Mouse (Mus musculus): ENCODE data around the gene Zfp738. TPM values are rescaled to one million over a fixed set of nuclear protein-coding genes. Genes with fewer than 3 reads are reported as not detected.

Gene Zfp738
- total and polyA plus RNA-seq, 3 experiments: 4.9 to 10.3 (median 7.3) TPM

DNA sequence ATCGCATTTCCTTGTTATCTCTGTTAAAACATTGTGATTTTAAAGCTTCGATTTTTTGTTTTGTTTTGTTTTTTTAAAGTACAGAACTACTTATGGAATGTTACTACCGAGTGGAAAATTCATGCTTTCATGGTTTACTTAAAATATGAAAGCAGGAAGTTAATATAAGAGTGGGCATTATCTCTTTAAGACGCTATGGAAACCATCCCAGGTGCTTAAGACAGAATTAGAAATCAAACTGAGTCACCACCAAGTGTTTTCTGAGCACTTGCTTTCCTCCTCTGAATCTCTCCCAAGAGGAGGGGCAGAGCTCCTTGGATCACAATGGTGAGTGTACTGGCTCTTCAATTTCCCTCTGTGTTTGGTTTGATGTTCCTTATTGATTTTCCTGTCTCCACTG, 76.8 kb downstream of the Zfp738 start:
- no peak overlapping the region for H3K27ac ChIP-seq (ENCODE audit: insufficient read depth, low read depth)
- H3K79me2 ChIP-seq (replicated peaks; ENCODE audit: control insufficient read depth, extremely low read depth, insufficient read depth, poor library complexity, severe bottlenecking): no peaks in the 10 kb centered on the region
- DNase-seq (ENCODE audit: extremely low read depth): peak; percentile 17
- no peak overlapping the region for H3K9ac ChIP-seq (ENCODE audit: insufficient read depth, low read depth)
- no peaks in the 10 kb centered on the region for H3K27me3 ChIP-seq (replicated peaks)
- H3K4me3 ChIP-seq (replicated peaks in 1 of 3; ENCODE audit: low read depth in 2 of 3, low read length in 2 of 3, poor library complexity in 1 of 3): no peak overlapping the region
- no peaks in the 10 kb centered on the region for H3K9me3 ChIP-seq (replicated peaks; ENCODE audit: low read length)
- dilution Hi-C loops (cut with MboI; ENCODE audit: extremely low pct_ligation_motif_present, extremely low pct_unique_long_range_greater_than_20kb, low sequenced_read_pairs) (no loop called here), in situ Hi-C loops (cut with MboI; ENCODE audit: low pct_ligation_motif_present, low pct_unique_long_range_greater_than_20kb, low sequenced_read_pairs) (no loop called here)
- no peak overlapping the region; the same call in 1 of the 2 replicates for H3K4me2 ChIP-seq (ENCODE audit: insufficient read depth, low read depth, poor library complexity, severe bottlenecking)
- TF ChIP-seq ZNF384 (IDR thresholded peaks at IDR 0.05; ENCODE audit: low read depth, low read length) (no peak; the same call in 1 of the 2 replicates), IRF4 (IDR thresholded peaks at IDR 0.05; ENCODE audit: low read depth, low read length) (no peak), KAT2A (IDR thresholded peaks at IDR 0.05; ENCODE audit: insufficient replicate concordance, low read length) (no peak), TCF12 (IDR thresholded peaks at IDR 0.05; ENCODE audit: low read depth, low read length) (no peak)
- H3K36me3 ChIP-seq (replicated peaks in 1 of 2; ENCODE audit: control insufficient read depth in 1 of 2, insufficient read depth in 1 of 2, low read length in 1 of 2): peaks cover 0 to 5% of the 10 kb centered on the region in 2 experiments
- peaks cover 0 to 5% of the 10 kb centered on the region in 2 experiments; a peak in 2 of 4 replicates for H3K4me1 ChIP-seq (ENCODE audit: control insufficient read depth in 1 of 2, insufficient read depth in 2 of 2)

DNA sequence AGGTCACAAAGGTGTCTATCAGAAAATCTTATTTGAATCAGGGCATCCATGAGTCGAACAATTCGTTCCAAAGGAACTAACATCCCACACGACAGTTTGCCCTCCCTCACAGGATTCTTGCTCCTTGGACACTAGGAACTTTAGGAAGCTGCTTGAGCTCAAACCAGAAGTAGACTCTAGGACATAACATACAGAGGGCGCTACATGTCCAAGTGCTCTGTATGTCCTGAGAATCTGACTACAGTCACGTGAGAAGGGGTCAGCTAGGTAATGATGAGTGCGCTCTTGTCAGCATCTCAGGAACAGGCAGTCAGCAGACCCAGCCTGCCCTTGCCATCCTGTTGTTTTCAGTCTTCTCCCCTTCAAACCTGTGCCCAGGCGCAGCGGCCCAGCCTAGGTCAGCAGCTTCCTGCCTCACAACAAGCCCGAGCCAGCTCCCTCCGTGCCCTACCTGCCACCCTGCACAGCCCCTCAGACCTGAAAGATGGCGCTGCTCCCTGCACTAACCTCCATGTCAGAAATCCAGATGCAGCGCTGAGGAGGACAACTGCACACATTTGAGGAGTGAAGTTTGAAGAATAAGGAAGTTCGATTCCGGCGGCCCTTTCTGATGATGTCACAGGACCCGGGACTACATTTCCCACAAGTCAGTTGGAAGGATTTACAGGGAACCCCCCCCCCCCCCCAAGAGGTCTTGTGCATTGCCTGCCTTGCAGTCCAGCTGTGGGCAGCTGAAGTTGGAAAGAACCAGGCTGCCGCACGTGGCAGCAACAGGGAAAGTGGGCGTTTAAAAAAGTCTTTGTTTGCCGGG, 77.6 kb downstream of the Zfp738 start, which contains the start of gene Zfp729b:
Gene Zfp729b, minus strand, starts transcription at position 642 of the 811 bp plus-strand sequence.
- Histone ChIP-seq H3K9ac (ENCODE audit: insufficient read depth, low read depth) (peak within 1 kb of the TSS; percentile 43; the same call in 1 of the 2 replicates), H3K4me3 (replicated peaks in 1 of 3; ENCODE audit: low read depth in 2 of 3, low read length in 2 of 3, poor library complexity in 1 of 3) (peak within 1 kb of the TSS; percentile 57 to 79 (median 79)), H3K27me3 (replicated peaks) (no peaks in the 10 kb centered on the region), H3K9me3 (replicated peaks; ENCODE audit: low read length) (no peaks in the 10 kb centered on the region), H3K36me3 (replicated peaks in 1 of 2; ENCODE audit: control insufficient read depth in 1 of 2, insufficient read depth in 1 of 2, low read length in 1 of 2) (peaks cover 0 to 5% of the 10 kb centered on the region in 2 experiments), H3K79me2 (replicated peaks; ENCODE audit: control insufficient read depth, extremely low read depth, insufficient read depth, poor library complexity, severe bottlenecking) (no peaks in the 10 kb centered on the region), H3K4me2 (ENCODE audit: insufficient read depth, low read depth, poor library complexity, severe bottlenecking) (peak within 1 kb of the TSS; percentile 77), H3K4me1 (ENCODE audit: control insufficient read depth in 1 of 2, insufficient read depth in 2 of 2) (peaks cover 0 to 5% of the 10 kb centered on the region in 2 experiments; a peak in 2 of 4 replicates), H3K27ac (ENCODE audit: insufficient read depth, low read depth) (peak within 1 kb of the TSS; percentile 68)
- dilution Hi-C loops (cut with MboI; ENCODE audit: extremely low pct_ligation_motif_present, extremely low pct_unique_long_range_greater_than_20kb, low sequenced_read_pairs): no loop called here
- DNase-seq (ENCODE audit: extremely low read depth): peak; percentile 91
- in situ Hi-C loops (cut with MboI; ENCODE audit: low pct_ligation_motif_present, low pct_unique_long_range_greater_than_20kb, low sequenced_read_pairs): no loop called here
- TF ChIP-seq CHD2 (IDR thresholded peaks at IDR 0.05; ENCODE audit: low read length) (no peak), BHLHE40 (IDR thresholded peaks at IDR 0.05; ENCODE audit: low read depth, low read length) (peak; percentile 92), MAX (IDR thresholded peaks at IDR 0.05; ENCODE audit: low read length) (peak; percentile 77), ZNF384 (IDR thresholded peaks at IDR 0.05; ENCODE audit: low read depth, low read length) (no peak), GABPA (IDR thresholded peaks at IDR 0.05; ENCODE audit: insufficient replicate concordance, low read depth, low read length) (peak; percentile 59; the same call in 1 of the 2 replicates), NELFE (IDR thresholded peaks at IDR 0.05; ENCODE audit: low read depth, low read length) (no peak), E2F4 (IDR thresholded peaks at IDR 0.05; ENCODE audit: insufficient replicate concordance, low read depth, low read length) (no peak), POLR2AphosphoS2 (IDR thresholded peaks at IDR 0.05; ENCODE audit: low read depth, low read length) (no peak), MYC (IDR thresholded peaks at IDR 0.05; ENCODE audit: low read depth, low read length) (peak; percentile 46), USF2 (conservative IDR thresholded peaks at IDR 0.05; ENCODE audit: low read depth, low read length) (peak; percentile 54), JUND (conservative IDR thresholded peaks at IDR 0.05; ENCODE audit: low read depth, low read length) (no peak), TCF12 (IDR thresholded peaks at IDR 0.05; ENCODE audit: low read depth, low read length) (0 out of 2 replicates have a peak, but pooled peaks have one; percentile 21), USF1 (IDR thresholded peaks at IDR 0.05; ENCODE audit: low read depth, low read length) (peak; percentile 68), IRF4 (IDR thresholded peaks at IDR 0.05; ENCODE audit: low read depth, low read length) (peak; percentile 29; the same call in 1 of the 2 replicates), HCFC1 (IDR thresholded peaks at IDR 0.05; ENCODE audit: low read depth, low read length) (peak; percentile 91), EP300 (IDR thresholded peaks at IDR 0.05; ENCODE audit: low read length) (no peak), MXI1 (IDR thresholded peaks at IDR 0.05; ENCODE audit: low read depth, low read length) (peak; percentile 74), RCOR1 (conservative IDR thresholded peaks at IDR 0.05; ENCODE audit: low read depth, low read length) (no peak), KAT2A (IDR thresholded peaks at IDR 0.05; ENCODE audit: insufficient replicate concordance, low read length) (peak; percentile 89; the same call in 1 of the 2 replicates), TBP (conservative IDR thresholded peaks at IDR 0.05; ENCODE audit: low read depth, low read length) (no peak), NRF1 (IDR thresholded peaks at IDR 0.05; ENCODE audit: low read depth, low read length) (no peak), JUN (IDR thresholded peaks at IDR 0.05; ENCODE audit: insufficient read depth, low read depth, low read length) (no peak), SMC3 (IDR thresholded peaks at IDR 0.05; ENCODE audit: low read depth, low read length) (peak; percentile 42), ZMIZ1 (IDR thresholded peaks at IDR 0.05; ENCODE audit: low read depth, low read length) (no peak), MAZ (IDR thresholded peaks at IDR 0.05; ENCODE audit: low read depth, low read length) (0 out of 2 replicates have a peak, but pooled peaks have one; percentile 54), RAD21 (IDR thresholded peaks at IDR 0.05; ENCODE audit: low read depth, low read length) (peak; percentile 34), PAX5 (IDR thresholded peaks at IDR 0.05; ENCODE audit: low read length) (no peak), ZC3H11A (IDR thresholded peaks at IDR 0.05; ENCODE audit: low read depth, low read length) (no peak), ETS1 (conservative IDR thresholded peaks at IDR 0.05; ENCODE audit: low read depth, low read length) (peak; percentile 23; the same call in 1 of the 2 replicates)
